Mouse (Mus musculus) spleen, postnatal 4 days (tissue): ENCODE data around the gene Fcgrt.
"Not testable (repeated sequence)": the region's sequence is repeated elsewhere in the genome, so short reads cannot be mapped to it uniquely, and the experiment has no call there.

Experiments
- DNase-seq, 2 experiments: peaks; one replicate each; pipeline ENCODE4 v3.0.0; 2022; ENCODE audit warnings: low spot score in 2 of 2

Fcgrt gene

DNA sequence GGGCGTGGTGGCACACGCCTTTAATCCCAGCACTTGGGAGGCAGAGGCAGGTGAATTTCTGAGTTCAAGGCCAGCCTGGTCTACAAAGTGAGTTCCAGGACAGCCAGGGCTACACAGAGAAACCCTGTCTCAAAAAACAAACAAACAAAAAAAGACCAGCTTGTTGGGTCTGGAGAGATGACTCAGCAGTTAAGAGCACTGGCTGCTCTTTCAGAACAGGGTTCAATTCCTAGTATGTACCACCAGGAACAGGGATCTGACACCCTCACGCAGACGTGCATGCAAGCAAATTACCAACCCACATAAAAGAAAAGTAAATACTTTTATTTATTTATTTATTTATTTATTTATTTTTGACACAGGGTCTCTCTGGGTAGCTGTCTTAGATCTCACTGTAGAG lies 6.4 kb upstream of the Fcgrt start:
- DNase-seq = not testable (repeated sequence)

DNA sequence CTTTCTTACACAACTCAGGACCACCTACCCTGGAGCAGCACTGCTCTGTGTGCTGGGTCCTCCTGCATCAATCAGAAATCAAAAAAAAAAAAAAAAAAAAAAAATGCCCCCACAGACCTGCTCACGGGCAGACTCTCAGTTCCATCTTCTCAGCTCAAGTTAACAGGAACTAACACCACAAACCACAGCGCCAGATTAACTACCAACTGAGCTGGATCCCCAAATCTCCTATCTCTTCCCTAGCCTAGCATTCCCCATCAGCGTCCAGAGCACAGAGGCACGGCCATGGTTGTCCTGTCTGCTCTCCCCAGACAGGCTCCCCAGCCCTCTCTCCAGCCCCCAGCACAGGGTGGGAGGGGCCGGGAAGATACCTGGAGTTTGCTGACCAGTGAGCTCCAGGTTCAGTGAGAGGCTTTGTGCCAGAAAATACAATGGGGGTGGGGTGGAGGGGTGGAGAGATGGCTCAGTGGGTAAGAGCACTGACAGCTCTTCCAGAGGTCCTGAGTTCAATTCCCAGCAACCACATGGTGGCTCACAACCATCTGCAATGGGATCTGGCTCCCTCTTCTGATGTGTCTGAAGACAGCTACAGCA lies 3.5 kb upstream of the Fcgrt start:
- DNase-seq = no peak

DNA sequence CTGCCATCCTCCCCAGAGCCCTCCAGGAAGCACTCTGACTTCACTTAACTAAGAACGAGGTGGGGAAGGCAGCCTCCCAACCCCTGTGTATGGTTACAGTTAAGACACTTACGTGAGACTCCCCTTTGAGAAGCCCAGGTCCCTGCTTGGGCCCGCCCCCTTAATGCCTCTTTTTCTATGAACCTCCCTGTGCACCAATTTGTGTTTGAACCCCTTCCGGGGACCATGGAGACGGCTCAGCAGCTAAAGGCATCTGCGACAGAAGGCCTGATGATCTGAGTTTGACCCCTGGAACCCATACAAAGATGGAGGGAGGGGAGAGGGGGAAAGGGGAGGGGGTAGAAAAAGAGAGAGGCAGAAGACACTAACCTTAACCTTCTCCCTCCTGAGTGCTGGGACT lies 2.8 kb upstream of the Fcgrt start:
- no peak for DNase-seq

DNA sequence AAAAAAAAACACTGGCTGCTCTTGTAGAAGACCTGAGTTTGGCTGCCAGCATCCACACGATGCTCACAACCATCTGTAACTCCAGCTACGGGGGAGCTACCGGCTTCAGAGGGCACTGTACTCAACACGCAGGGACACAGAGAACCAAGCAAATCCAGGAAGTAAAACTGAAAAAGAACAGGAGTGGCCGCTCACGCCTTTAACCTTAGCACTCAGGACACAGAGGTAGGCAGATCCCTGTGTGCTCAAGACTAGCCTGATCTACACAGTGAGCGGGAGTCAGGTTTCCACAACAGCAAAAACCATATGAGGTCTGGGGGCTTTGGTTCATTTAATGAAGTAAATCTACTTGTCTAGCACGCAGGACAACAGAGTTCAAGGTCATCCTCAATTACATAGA lies 1.8 kb upstream of the Fcgrt start:
- no peak for DNase-seq

- no peak for DNase-seq
Measured at GRCm38 (mm10) chr7:45104941-45105340, 1.3 kb upstream of the Fcgrt start.

DNA sequence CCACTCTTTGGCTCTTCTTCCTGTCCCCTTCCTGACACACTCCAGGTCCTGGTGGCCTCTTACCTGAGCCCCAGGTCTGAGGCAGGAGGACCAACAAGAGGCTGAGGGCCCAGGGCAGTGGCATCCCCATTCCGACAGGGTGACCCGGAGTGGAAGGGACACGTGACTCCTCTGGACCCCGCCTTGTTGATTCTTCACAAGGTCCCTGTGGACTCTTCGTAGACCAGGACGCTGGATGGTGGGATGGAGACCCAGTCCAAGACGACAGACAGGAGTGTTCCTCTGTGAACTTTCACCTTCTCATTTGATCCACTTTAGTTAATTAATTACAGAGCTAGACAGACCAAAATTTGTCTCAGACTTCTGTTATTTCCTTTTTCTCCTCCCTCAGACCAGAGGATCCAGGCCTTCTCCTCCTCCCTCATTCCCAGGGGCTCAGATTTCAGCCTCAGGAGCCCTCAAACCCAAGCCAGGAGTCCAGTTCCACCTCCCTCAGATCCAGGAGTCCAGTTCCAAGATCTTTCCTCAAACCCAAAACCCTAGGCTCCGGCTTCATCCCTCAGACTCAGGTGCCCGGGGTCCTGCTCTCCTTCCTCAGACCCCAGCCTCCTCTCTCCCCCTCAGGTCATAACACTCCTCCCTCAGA lies 588 bp downstream of the Fcgrt start:
- DNase-seq = no peak

DNA sequence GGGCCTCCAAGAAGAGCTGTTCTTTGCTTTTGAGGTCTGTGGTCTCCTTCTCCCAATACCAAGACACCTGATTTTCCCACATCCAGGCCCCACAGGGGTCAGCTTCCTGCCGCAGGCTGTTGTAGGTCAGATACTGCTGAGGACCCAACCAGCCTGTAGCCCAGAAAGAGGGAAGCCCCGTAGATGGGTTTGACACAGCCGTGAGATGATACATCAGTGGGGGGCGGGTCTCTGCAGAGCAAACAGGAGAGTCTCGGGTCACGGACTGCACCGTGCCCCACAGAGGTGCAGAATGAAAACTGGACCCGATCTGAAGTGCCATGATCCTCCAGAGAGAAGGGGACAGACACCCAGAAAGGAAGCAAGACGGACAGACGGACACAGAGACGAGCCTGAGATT lies 1.2 kb downstream of the Fcgrt start:
- no peak for DNase-seq

GRCm38 (mm10) chr7:45100046-45100445 lies 3.6 kb downstream of the Fcgrt start:
- no peak for DNase-seq

- DNase-seq = no peak
Measured at GRCm38 (mm10) chr7:45098541-45099240, 5.0 kb downstream of the Fcgrt start.

DNA sequence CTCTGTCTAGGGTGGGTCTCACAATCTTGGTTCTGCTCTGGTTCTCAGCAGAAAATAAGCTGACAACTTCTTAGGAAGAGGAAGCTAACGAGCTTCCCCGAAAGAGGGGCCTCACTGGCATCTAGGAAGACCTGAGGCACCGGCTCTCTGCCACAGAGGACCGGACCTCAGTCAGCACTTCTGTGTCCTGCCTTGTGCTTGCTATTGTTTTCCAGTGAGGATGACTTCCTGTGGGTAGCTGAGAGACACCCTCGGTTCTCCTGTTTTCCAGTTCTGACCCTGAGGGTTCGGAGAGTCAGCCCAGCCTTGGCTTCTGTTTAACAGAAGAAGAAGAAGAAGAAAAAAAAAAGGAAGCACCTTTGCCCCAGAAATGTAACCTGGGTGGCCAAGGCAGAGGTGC lies 6.2 kb downstream of the Fcgrt start:
- DNase-seq = no peak

- not testable (repeated sequence) for DNase-seq
Measured at GRCm38 (mm10) chr7:45095965-45096364, 7.7 kb downstream of the Fcgrt start.

DNA sequence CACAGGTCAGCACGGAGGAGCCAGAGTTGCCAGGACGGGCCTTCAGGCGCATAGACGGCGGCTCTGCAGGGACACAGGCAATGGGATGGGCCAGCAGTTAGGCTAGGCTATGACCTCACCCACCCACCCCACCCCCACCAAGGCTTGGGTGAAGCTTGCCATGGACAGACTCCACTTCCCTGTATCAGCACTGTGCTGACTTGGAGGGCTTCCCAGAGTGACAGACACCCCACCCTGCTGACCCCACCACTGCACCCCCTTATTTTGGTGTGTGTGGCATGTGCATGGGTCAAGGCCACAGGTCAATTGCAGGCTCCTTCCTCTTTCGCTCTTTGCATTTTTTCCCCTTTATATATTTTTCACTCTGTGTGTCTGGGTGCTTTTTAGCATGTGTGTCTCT lies 8.3 kb downstream of the Fcgrt start:
- no peak for DNase-seq

GRCm38 (mm10) chr7:45094121-45094520 lies 9.5 kb downstream of the Fcgrt start:
- DNase-seq = no peak

GRCm38 (mm10) chr7:45093516-45093905 lies 10.1 kb downstream of the Fcgrt start:
- no peak for DNase-seq

DNA sequence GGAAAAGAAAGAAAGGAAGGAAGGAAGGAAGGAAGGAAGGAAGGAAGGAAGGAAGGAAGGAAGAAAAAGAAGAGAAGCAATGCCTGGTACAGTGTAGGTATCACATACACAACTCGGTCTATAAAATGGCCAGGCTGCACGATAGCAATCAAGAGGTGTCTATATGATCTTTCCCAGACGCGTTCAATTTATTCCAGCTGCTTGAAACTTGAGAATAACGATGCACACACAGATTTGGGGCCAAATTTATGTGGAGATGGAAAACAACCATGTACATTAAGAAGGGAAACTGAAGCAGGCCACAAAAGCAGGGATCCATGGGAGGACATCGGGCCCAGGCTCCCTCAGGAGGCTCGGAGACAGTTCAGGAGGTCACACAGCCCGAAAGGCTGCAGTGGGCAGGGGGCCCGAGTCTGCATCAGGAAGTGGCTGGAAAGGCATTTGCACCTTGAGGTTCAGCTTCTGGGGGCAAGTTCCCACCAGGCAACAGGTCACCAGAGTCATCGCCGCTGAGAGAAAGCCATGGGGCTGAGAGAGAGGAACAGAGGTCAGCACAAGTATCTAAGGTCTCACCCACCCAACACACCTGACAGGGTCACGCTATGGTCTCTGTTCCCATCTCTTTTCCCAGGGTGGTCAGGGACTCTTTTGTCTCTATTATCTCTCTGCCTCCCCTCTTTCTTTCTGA lies 10.7 kb downstream of the Fcgrt start:
- no peak for DNase-seq

- peak; percentile 66 to 73 for DNase-seq
Measured at GRCm38 (mm10) chr7:45092048-45092447, 11.6 kb downstream of the Fcgrt start, which contains the start of gene Rcn3. Gene Rcn3 (minus strand): TSS chr7:45092221.

DNA sequence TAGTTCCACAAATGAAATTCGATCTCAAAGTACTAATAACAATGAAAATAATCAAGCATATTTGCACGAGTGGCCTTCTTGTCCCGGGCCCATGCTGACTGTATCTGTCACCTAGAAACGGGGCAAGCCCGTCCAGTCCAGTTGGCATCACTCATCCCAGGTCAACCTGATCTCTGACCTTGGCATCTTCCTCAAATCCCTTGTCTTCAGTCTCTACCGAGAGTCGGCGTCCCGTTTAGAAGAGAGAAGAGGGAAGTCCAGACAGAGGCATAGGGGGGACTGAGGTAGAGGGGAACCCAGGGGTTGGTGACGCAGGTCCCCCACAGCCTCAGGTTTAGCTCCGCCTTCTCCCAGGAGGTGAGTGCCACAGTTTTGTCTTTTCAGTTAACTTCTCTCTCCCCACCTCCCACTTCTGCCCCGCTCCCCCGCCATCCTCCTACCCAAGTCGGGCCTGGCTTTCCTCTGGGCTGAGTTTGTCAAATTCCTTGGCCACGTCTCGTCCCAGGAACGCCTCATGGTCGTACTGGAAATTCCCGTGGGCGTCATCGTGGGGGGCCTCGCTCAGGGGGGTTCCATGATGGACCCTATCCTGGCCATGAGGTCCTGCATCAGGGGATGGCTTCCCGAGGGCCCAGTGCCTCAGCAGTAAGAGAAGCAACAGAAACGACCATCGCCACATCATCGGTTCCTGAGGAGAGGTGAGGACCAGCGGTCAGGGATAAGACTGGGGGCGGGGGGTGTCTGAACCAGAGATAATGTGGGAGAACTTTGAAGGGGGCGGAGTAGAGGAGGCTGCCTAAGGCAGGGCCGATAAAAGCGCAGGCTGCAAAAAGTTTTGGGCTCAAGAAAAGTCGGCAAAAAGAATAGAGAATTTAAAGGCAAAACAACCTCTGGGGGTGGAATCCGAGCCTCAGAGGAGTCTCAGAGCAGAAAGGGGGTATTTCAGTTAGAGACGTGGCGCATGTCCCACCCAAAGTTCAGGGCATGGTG lies 12.4 kb downstream of the Fcgrt start:
- no peak for DNase-seq

DNA sequence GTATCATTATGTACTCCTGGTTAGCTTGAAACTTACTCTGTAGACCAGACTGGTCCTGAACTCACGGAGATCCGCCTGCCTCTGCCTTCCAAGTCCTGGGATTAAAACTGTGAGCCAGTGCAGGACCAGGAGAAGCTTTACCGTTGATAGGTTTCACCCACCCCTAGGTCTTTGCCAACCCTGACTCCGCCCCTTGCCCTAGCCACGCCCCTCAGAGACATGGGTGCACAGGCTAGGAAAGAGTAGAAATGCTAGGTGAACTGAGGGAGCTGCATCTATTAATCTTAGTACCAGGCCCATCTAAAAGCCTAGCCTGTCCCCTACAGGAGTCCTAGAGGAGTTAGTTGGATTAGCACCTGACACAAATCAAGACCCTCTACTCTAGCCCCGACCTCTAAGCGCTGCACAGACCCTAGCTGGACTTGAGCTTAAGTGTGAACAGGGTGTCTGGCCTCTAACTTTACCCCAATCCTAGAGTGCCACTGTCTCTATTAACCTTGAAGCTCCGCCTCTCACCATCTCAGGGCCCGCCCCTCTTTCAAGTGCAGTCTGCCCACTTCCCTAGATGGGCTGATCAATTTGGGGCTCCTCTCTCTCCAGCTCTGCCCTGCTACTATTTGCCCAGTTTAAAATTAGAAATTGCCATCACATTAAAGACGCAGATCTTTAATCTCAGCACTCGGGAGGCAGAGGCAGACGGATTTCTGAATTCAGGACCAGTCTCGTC lies 13.2 kb downstream of the Fcgrt start:
- DNase-seq = peak in 1 of 2 experiments; percentile 57

GRCm38 (mm10) chr7:45088597-45088996 lies 15.1 kb downstream of the Fcgrt start:
- DNase-seq = no peak

GRCm38 (mm10) chr7:45086084-45086483 lies 17.6 kb downstream of the Fcgrt start:
- DNase-seq = no peak
